Mouse (Mus musculus) kidney, adult 2 months (tissue): Measurements from ENCODE around the gene Senp1.

Experiments
- CTCF ChIP-seq: fragments of 200-500 bp; conservative IDR thresholded peaks from 2 replicates; pipeline ENCODE4 v1.5.1; 2011; ENCODE audit warnings: low read depth, mild to moderate bottlenecking, control low read depth, low read length, moderate library complexity, mixed read lengths; ENCODE audit not compliant: insufficient read depth, insufficient read length
- POLR2A ChIP-seq: fragments of 200-500 bp; IDR thresholded peaks from one replicate; pipeline ENCODE4 v1.6.1; 2011; ENCODE audit warnings: low read depth, low read length, control low read depth

GRCm38 (mm10) chr15:97990124-97990523 lies 103.4 kb downstream of the Senp1 start:
- TF ChIP-seq CTCF = no peak
- no peak for TF ChIP-seq POLR2A
